Mouse (Mus musculus) megakaryocyte, embryonic 14.5 days (primary cell): ENCODE data around the gene Dglucy.

Experiments used
- FLI1 ChIP-seq: IDR thresholded peaks from 2 replicates; pipeline ENCODE4 v1.6.1; 2012; ENCODE audit warnings: low read length, inconsistent platforms, mixed read lengths
- GATA1 ChIP-seq: IDR thresholded peaks from 3 replicates; pipeline ENCODE4 v1.6.1; 2012; ENCODE audit warnings: mixed read lengths, low read length, inconsistent platforms, borderline replicate concordance

- TF ChIP-seq GATA1 (no peak), FLI1 (no peak)
These were observed 9.0 kb upstream of the Dglucy start for GRCm38 (mm10) chr12:100769871-100770270.
